Mouse (Mus musculus) testis, adult 2 months (tissue): ENCODE measurements around the gene D930007J09Rik.

Experiments used
- CTCF ChIP-seq: fragments of 200-500 bp; IDR thresholded peaks from 2 replicates; pipeline ENCODE4 v1.5.1; 2012; ENCODE audit warnings: low read depth, mild to moderate bottlenecking, inconsistent platforms, low read length, moderate library complexity; ENCODE audit not compliant: control insufficient read depth, insufficient read depth, insufficient replicate concordance
- POLR2A ChIP-seq: fragments of 200-500 bp; IDR thresholded peaks from 2 replicates; pipeline ENCODE4 v1.6.1; 2012; ENCODE audit warnings: low read depth, mild to moderate bottlenecking, inconsistent platforms, low read length, moderate library complexity; ENCODE audit not compliant: control insufficient read depth

- no peak for TF ChIP-seq POLR2A
- peak; percentile 43; the same call in 1 of the 2 replicates for TF ChIP-seq CTCF
These were observed 49.3 kb upstream of the D930007J09Rik start for GRCm38 (mm10) chr13:32851967-32852366.
